Mouse (Mus musculus) spleen, postnatal 4 days (tissue): ENCODE results near the gene Prdm15.

Experiments
- DNase-seq, 2 experiments: peaks; one replicate each; pipeline ENCODE4 v3.0.0; 2022; ENCODE audit warnings: low spot score in 2 of 2

The Prdm15 gene

DNA sequence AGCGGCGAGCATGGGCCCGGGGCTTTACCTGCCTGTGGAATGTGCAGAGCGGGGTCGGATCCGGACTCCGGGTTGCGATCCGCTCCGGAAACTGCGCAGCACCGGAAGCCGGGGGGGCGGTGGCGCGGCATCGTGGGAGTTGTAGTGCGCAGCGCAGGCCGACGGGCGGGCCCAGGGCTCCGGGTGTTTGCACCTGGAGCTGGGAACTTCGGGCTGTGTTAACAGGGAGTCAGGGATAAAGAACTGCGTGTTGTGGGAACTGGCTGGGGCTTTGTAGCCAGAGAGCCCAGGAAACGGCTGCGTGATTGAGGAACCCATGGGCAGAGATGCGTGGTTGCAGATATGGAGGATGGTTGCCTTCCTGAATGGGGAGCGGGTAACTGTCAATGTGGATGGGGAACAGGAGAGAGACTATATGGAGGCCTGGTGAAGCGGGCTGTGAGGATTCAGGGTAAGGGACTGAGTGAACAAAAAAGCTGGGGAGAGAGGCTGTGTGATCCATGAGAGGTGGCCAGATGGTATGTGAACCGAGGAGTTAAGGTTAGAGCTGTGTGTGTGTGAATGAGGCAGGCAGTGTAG is at the start of gene Prdm15:
Gene Prdm15, minus strand, starts transcription at position 110 of the 579 bp plus-strand sequence.
- peak; percentile 84 to 93 for DNase-seq

DNA sequence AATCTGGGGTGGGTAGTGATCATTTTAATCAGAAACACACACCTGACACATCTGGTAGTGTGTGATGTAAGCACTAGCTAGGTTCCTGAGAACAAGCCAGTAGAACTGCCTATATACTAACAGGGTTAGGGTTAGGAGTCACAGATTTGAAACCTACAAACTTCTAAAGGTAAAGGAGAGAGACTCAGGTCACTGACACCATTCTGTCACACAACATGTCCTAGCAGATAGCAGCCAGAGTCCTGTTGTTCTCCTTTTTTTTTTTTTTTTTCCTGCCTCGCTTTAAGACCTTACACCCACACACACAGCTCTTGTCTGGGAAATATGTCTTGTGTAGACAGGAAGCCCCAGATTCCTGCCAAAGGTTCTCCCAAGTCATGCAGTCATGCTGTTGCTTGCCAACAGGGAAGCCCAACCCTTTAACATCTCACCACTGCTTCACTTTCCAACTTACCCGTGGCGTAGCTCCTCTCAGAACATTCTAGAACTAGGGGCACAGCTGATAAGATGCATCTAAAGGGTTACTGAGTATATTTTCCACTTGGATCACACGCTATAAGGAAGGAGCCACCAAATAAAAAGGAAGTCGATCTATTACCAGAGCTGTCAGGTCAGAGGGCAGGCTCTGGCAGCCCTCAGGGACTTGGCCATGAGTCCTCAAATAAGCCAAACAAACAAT is 45.8 kb upstream of the Prdm15 start:
- no peak for DNase-seq

DNA sequence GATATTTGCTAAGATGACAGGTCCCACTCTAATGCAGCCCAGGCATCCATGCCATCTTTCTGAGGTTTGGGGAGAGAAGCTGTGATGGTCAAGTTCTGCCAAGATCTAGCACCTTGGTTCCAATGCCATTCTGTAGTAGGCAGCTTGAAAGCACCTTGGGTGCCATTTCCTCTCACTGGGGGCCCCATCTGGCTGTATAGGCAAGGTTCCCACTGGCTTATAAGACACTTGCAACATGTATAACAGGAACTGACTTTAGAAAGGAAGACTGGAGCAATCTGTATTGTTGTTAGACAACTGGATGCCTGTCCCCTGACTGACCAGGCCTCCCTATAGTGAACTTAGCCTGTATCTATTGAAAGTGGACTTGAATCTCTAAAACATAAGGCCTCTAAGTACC is 36.1 kb upstream of the Prdm15 start:
- DNase-seq = no peak

DNA sequence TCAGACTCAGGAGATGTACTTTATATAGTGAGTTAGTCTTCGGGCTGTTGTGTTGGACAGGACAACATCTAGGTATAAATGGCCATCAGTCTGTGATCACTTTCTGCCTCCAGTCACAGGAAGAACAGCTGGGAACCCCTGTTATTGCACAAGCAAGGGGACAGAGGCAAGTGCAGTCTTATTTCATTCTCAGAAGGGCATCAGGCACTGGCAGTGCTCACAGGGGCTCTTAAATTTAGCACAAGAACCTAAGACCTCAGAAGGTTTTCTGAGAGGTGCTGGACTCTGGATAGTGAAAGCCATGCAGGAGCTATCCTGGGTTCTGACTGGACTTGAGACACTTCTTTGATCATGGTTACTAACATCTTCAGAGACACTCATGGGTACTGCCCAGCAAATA is 32.0 kb upstream of the Prdm15 start:
- no peak for DNase-seq

DNA sequence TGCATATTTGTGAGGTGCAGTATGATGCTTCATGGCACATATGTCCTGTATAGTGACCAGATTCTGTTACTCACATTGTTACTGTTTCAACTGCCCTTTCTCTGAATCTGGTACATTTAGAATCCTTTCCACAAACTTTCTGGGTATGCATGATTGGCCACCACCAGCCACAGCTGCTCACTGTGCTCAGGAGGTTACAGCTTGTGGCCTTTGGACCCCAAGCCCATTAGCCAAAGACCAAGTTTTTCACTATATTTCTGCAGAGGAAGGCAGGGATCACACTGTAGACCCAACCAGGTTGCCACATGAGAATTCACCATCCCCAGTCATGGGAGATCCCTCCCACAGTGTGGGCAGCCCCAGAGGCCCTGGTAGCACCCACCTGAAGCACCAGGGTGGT is 31.2 kb upstream of the Prdm15 start:
- no peak for DNase-seq

DNA sequence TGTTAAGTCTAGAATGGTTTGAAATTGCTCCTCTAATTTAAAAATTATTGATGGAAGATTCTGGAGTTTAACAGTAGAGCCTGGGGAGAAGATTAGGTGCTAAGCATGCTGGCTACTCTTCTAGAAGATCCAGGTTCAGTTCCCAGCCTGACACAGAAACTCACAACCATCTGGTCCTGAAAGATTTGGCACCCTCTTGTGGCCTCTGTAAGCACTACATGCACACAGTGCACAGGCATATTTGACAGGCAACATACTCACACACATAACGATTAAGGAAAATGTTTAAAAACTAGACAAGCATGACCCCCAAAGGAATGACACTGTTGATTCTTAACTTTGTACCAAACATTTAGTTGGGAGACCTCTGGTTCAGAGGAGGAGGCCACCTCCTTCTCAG is 27.5 kb upstream of the Prdm15 start:
- peak; percentile 58 to 84 for DNase-seq

DNA sequence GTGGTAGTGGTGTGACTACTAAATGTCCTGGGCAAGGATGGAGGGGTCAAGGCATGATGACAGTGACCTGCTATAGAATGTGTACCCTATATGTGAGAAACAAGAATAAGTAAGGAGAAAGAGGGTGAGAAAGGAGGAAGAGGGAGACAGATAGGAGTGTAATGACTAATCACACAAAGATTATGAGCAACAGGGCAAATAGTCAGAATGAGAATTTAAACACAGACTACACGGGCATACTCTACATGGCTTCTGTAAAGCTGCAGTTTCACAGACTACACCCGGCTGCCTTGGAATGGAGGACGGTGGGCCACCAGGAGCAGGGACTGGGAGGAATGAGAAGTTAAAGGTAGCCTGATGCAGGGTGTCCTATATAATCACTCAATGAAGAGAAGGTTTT is 25.9 kb upstream of the Prdm15 start:
- no peak for DNase-seq

DNA sequence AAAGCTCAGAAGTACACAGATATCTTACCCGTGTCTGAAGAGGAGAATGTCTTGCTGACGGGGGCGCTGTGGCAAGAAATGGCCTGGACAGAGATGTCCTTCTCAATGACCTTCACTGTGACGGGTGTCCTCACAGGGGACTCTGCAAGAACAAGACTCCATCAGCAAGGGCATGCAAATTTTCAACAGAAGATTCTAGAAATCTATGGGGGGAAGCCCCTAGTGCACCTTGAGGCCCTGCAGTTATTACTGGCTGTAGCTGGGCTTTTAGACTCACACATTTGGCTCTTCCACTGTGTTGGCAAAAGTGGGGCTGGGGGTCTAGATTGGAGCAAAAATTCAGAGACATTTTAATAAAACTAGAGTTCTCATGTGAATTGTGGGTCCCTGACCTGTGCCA is 23.5 kb upstream of the Prdm15 start:
- no peak for DNase-seq

DNA sequence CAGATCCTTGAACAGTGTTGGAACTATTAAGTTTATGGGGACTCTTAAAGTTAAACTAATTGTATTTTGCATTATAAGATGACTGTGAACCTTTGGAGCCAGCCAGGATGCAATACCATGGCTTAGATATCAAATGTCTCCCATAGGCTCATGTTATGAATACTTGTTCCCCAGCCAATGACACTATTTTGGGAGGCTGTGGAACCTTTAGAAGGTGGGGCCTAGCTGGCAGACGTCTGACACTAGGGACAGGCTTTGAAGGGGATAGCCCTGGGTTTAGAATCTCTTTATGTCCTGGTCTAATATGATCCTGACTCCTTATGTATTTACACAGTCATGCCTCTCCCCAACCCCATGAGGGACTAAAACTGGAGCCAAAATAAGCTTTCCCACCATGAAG is 22.7 kb upstream of the Prdm15 start:
- DNase-seq = no peak

DNA sequence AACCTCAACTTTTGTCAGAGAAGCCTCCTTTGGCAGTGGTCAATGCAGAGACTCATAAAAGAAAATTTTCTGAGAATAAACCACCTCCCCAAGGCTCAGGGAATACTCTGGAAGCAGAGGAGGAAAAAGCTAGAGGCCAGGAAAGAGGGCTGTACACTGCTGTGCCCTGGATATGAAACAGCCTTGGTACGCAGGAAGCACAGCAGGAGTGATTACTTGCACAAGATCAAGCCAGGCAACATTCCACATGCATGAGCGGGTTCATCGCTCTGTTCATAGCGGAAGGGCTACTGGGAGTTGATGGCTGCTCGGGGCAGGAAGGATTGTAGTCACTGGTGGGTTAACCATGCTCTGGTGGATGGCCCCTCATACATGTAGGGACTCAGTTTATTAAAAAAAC is 21.0 kb upstream of the Prdm15 start:
- no peak for DNase-seq

DNA sequence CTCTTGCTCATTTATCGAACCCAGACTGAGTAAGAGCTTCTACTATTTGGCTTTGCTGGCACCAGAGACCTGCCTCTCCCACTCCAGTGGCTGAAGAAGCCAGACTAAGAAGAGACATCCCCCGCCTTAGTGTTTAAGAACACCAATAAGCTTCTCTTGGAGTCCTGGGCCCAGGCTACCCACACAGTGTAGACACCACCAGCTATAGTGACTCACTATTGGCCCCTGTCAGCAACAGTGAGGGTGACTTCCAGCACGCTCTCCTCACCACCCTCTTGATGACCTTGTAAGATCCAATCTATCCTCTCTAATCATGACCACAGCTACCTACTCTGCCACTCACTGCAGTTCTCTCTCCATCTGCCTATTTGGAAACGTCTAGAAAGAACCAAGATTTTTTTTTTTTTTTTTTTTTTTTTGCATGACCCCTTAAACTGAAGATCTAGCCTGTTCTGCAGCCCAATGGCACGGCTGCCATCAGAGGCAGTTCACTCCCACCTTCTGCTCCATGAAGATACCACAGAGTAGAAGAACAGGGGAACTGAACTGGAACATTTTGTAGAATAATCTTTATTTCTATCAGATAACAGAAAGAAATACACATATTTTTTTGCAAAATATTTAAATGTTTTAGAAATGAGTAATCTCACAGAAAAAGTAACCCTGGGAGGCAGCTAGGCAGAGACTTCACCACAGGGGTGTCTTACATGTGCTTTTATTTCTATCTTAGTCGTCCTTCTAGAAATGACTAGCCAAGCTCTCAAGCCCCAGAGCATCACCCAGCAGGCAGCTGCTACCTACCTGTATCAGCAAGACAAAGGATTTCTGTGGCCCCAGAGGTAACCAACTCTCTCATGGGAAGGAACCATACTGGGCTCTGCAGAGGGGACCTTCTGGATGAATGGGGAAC is 17.8 kb upstream of the Prdm15 start:
- DNase-seq = no peak

DNA sequence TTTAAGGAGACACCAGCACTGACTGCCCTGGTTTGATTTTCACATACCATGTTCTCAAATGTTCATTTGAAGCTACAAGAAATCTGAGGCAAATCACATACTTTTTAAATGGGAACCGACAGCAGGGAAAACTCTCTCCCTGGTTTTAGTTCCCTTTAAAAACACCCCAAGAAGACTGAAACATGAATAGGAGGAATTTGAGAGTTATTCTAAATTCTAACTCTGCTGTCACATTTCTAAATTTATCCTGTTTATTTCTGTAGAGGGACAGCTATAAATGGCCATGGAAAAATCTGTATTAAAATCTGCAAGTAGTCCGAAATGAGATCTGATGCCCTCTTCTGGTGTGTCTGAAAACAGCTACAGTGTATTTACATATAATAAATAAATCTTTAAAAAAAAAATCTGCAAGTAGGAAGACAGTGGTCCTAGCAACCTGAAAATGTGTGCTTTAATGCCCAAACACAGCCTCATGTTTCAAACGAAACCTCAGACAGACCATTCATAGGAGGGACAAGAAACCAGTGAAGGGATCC is 12.3 kb upstream of the Prdm15 start:
- DNase-seq = no peak

DNA sequence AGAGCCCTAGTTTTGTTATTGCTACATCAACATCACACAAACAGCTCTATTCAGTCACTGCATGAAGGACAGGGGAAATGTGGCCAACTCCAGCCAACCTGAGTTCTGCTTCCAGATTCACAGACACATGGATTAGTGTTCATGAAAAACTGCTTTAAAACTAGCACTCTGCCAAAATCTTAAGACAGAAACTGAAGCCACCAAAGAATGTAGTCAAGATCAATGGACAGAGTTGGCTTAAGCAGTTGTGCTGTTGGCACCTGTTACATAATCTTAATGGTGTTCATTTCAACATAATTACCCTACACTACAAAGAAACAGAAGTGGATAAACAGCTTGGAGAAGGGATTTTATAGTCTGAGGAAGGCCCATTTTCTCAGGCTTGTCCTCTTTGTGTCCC is 4.4 kb upstream of the Prdm15 start:
- DNase-seq = no peak

DNA sequence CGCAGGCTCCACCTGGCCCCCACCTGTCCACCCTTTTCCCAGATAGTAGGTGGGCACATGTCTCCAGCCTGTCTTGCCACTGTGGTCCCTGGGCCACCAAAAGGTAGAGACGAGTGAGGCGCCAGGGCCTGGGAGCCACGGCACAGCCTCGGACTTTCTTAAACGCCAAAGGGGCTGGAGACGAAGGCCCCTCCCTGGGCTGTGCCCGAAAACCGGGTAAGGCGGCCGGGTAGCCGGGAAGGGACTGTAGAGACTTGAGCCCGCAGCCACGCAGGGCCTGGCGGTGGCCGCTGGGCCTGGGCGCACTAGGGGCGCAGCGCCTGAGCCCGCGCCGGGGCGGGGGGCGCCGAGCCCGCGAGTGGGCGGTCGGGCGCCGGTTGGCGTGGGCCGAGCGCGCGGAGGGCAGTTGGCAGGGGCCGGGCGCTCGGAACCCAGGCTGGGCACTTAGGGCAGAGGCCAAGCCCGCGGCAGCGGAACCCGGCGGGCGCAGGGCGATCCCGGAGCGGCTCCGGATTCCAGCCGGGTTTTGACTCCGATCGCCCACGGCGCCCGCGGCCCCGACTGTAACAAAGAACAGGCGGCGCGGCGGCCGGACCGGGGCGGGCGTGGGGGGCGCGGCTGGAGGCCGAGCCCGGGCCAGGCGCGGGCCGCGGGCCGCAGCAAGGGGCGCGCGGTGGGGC is 449 bp downstream of the Prdm15 start:
- DNase-seq = peak; percentile 87 to 94

DNA sequence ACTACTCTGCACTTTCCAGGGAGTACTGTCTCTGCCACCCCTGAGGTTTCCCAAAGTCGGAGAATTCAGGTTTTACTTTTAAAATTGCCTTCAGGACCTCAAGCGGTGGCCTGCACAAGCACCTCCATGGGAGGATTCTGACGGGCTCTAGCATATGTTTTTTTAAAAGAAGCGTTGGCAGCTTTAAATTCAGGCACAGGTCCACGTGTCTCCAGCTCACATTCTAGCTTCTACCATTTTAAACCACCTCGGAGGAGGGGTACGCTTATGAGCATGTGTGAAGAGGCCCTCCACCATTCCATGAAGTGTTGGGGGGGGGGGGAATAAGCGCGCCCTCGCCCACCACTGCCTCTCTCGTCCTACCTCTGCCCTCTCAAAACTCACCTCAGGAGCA is 986 bp downstream of the Prdm15 start:
- no peak for DNase-seq

DNA sequence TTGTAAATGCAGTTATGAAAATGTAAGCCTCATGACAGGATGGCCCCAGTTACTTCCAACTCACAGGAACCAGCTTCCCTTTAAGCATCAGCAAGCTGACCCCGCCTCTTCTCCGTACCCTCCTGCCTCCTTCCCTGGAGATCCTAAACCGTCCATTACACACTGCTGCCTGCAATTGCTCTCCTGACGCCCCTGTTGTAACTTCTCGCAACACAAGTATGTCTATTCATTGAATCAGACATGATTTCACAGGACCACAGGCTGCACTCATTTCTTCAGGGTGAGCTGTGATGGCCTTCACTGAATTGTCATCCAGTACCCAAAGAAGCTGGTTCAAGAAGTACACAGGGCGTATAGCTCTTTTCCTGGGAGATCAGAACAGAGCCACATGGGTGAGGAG is 2.8 kb downstream of the Prdm15 start:
- no peak for DNase-seq

DNA sequence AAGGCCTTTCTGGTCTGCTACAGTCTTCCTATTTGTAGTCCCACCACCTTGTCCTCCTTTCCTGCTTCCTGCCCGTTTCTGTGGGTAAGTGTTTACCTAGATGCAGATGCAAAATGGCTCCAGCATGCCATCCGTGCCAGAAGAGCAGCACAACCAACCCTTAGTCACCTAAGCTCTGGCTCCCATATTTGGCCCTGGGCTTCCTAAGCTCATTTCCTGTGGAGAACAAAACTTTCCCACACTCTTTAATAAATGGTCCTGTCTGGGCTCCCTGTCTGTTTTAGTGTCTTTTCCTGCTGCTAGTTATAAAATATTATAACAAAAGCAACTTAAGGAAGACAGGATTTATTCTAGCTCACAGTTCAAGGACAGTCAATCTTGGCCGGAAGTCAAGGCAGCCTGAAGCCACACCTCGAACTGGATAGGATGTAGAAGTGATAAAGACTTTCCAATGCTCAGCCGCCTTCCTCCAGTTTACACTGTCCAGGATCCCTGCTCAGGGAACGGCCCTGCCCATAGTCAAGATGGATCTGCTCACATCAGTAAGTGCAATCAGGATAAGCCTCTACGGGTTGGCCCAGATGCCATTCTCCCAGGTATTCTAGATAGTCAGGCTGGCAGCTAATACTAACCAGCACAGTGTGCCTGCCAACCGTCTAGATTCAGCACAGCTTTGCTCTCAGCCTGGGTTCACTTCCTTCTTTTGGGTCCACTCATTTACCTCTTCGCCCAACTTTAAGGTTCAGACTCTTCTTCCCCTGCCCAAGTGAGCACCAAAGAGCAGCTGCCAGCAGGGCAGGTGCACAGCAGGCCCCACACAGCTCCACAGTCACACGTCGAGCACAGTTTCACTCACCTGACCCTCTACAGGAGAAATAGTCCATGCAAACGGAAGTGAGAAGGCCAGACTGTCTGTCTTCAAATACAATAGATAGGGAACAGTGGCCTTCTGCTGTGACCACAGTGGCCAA is 6.4 kb downstream of the Prdm15 start:
- DNase-seq = no peak

DNA sequence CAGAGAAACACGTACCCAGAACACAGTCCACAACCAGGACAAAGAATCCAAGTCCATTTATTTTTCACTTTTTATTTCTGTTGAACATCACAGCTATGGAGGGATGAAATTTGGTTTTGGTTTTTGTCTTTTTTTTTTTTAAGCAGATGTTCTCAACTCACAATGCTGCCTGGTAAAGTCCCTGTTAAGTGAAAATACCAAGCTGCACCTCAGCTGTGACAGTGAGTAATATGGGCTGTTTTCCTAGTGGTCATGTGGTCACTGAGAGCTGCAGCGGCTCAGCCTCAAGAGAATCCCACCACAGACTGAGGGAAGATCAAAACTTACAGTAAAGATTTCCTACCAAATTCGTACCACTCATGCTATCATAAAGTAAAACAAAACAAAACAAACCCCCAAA is 19.5 kb downstream of the Prdm15 start:
- no peak for DNase-seq

DNA sequence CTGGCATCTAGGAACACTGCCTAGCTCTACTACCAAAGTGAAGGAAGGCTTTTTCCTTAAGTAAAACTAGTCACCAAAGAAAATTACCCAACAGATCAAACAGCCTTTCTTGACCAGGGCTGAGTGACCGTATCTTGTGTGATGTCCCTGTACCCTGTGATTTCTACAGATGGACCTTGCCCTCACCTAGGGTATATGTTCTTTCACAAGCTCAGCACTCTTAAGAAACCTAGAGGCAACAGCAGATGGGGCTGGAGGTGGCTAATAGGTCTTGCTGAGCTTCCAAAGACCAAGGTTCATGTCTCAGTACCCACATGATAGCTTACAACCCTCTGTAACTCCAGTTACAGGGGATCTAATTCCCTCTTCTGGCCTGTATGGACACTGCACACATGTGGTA is 23.4 kb downstream of the Prdm15 start:
- no peak for DNase-seq

DNA sequence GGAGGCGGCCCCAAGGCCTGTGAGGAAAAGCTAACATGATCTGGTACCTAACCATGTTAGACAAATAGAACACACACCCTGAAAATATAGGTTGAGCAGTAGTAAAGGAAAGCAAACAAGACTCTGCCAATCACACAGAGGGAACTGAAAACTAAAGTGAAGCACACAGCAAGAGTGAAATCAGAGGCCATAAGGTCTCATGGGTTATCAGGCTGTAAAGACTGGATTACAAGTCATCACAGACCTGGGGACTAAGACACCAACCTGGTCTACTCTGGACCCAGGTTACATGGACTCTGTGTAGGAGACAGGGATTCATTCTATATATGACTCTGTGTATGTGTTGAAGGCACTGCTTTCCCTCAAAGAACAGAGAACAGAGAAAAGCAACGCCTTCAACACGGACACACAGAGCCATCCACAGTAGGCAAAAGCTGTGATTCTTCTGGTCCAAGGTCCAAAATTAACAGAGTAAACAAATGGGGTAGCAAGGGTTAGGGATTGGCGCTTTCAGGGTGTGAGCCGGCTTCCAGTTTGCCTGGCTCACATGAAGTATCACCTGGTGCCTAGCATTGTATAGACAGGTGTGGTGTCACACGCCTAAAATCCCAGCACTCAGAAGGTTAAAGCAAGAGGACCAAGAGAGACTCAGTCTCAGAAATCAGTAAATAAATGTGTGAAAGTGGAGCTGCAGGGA is 28.2 kb downstream of the Prdm15 start:
- no peak for DNase-seq
